Mouse (Mus musculus) C2C12 (cell line): ENCODE results near the gene Olfr68.

Source experiments
- CEBPB ChIP-seq: IDR thresholded peaks from one replicate; pipeline ENCODE4 v1.6.1; 2011; ENCODE audit warnings: low read depth, mild to moderate bottlenecking, control low read depth, moderate library complexity
- CTCF ChIP-seq: IDR thresholded peaks from one replicate; pipeline ENCODE4 v1.5.1; 2011; ENCODE audit not compliant: control insufficient read depth, insufficient read depth, insufficient read length
- MAX ChIP-seq: IDR thresholded peaks from one replicate; pipeline ENCODE4 v1.6.1; 2011; ENCODE audit warnings: mild to moderate bottlenecking, control low read depth
- MYOG ChIP-seq: IDR thresholded peaks from one replicate; pipeline ENCODE4 v1.6.1; 2011; ENCODE audit not compliant: control insufficient read depth, insufficient read length; ENCODE audit errors: extremely low read depth
- USF1 ChIP-seq: IDR thresholded peaks from one replicate; pipeline ENCODE4 v1.6.1; 2011; ENCODE audit warnings: low read depth, mild to moderate bottlenecking, control low read depth, moderate library complexity

- TF ChIP-seq CEBPB (no peak), CTCF (no peak), MAX (no peak), MYOG (no peak), USF1 (no peak)
Observed at GRCm38 (mm10) chr7:103827808-103828207, 48.3 kb upstream of the Olfr68 start, which contains the start of gene Hbb-bs.
